Mouse (Mus musculus) G1E (cell line): ENCODE measurements at regions not wholly inside any gene's neighbourhood (a gene's known extent, or its start where the extent isn't known, plus 50 kb on each side); places are given as distances from the start of the nearest gene placed in this dataset.

Source experiments
- ATAC-seq: 2 replicates; pipeline ENCODE4 v1.8.0; 2016; ENCODE audit warnings: mild to moderate bottlenecking; ENCODE audit not compliant: insufficient number of reproducible peaks, poor library complexity, low FRiP score, severe bottlenecking; ENCODE audit errors: extremely low read depth
- DNase-seq: peaks from one replicate; pipeline ENCODE4 v3.0.0; 2012; ENCODE audit warnings: low spot score
- H3K27me3 ChIP-seq: 2 replicates; pipeline ENCODE4 v1.6.1; 2012; ENCODE audit warnings: mild to moderate bottlenecking, low read length, inconsistent platforms; ENCODE audit not compliant: insufficient read depth
- H3K36me3 ChIP-seq: replicated peaks from 2 replicates; pipeline ENCODE3; 2012; ENCODE audit warnings: mild to moderate bottlenecking, inconsistent platforms
- H3K4me1 ChIP-seq: 2 replicates; pipeline ENCODE4 v1.6.1; 2012; ENCODE audit warnings: low read depth, low read length, inconsistent platforms, mixed read lengths; ENCODE audit not compliant: insufficient read depth
- H3K4me3 ChIP-seq: 2 replicates; pipeline ENCODE4 v1.5.1; 2012; ENCODE audit warnings: low read depth, mild to moderate bottlenecking, inconsistent platforms, low read length, moderate library complexity, mixed read lengths
- H3K9me3 ChIP-seq: replicated peaks from 2 replicates; pipeline ENCODE4 v1.6.1; 2012; ENCODE audit warnings: inconsistent platforms
- CTCF ChIP-seq: IDR thresholded peaks from 2 replicates; pipeline ENCODE4 v1.5.1; 2012; ENCODE audit warnings: low read depth, low read length, inconsistent platforms, mixed read lengths
- GATA1 ChIP-seq: IDR thresholded peaks from 2 replicates; pipeline ENCODE4 v1.6.1; 2012; ENCODE audit warnings: borderline replicate concordance, low read length, inconsistent platforms, mixed read lengths
- GATA2 ChIP-seq: IDR thresholded peaks from 2 replicates; pipeline ENCODE4 v1.6.1; 2012; ENCODE audit warnings: low read depth, low read length, inconsistent platforms, borderline replicate concordance
- POLR2AphosphoS5 ChIP-seq: IDR thresholded peaks from 2 replicates; pipeline ENCODE4 v1.6.1; 2012; ENCODE audit warnings: low read depth, low read length, inconsistent platforms; ENCODE audit not compliant: insufficient replicate concordance
- TAL1 ChIP-seq: conservative IDR thresholded peaks from 2 replicates; pipeline ENCODE4 v1.6.1; 2012; ENCODE audit warnings: low read depth, low read length, inconsistent platforms, mixed read lengths

GRCm38 (mm10) chr6:51067332-51067731 lies 365.1 kb upstream of the Nfe2l3 start:
- no peaks in the 10 kb centered on the region for H3K36me3 ChIP-seq
- no peaks in the 10 kb centered on the region for H3K9me3 ChIP-seq
- TF ChIP-seq GATA1 = no peak
- TF ChIP-seq POLR2AphosphoS5 = no peak
- TF ChIP-seq CTCF = no peak
- TF ChIP-seq GATA2 = no peak
- no peak for TF ChIP-seq TAL1
- H3K27me3 ChIP-seq = peaks cover 5% of the 10 kb centered on the region; the same call in 1 of the 2 replicates
- DNase-seq = no peak
- H3K4me1 ChIP-seq = no peaks in the 10 kb centered on the region
- ATAC-seq = no peak
- H3K4me3 ChIP-seq = no peak overlapping the region

DNA sequence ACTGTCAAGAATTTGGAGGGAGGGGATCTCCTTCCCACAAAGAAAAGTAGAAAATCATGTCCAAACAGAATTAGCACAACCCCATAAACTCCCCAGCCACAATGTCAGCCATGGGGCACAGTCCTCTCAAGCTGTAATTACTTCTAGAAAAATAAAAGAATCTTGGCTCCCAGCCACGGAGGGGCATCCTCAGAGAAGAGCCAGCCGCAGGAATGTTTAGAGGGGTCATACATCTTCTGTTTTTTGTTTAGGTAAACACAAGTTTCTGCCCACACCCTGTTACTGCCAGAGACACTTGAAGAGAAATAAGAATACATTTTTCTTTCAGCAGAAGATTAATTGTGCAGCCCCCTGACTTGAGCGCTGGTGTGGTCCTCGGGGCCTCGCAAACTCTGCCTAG lies 362.5 kb upstream of the Nfe2l3 start:
- ATAC-seq (no peak), DNase-seq (no peak)
- no peaks in the 10 kb centered on the region for H3K9me3 ChIP-seq
- H3K4me3 ChIP-seq = no peak overlapping the region
- H3K36me3 ChIP-seq = no peaks in the 10 kb centered on the region
- TF ChIP-seq GATA2 (no peak), POLR2AphosphoS5 (no peak), CTCF (no peak), TAL1 (no peak), GATA1 (no peak)
- H3K4me1 ChIP-seq = no peaks in the 10 kb centered on the region
- H3K27me3 ChIP-seq = peaks cover 9% of the 10 kb centered on the region; the same call in 1 of the 2 replicates

- Histone ChIP-seq H3K27me3 (peaks cover 9% of the 10 kb centered on the region; the same call in 1 of the 2 replicates), H3K4me3 (no peak overlapping the region), H3K9me3 (no peaks in the 10 kb centered on the region), H3K36me3 (no peaks in the 10 kb centered on the region), H3K4me1 (no peaks in the 10 kb centered on the region)
- TF ChIP-seq GATA1 = no peak
- no peak for TF ChIP-seq CTCF
- no peak for TF ChIP-seq GATA2
- TF ChIP-seq TAL1 = no peak
- TF ChIP-seq POLR2AphosphoS5 = no peak
- no peak for DNase-seq
- no peak for ATAC-seq
Observed at GRCm38 (mm10) chr6:51071243-51071642, 361.2 kb upstream of the Nfe2l3 start.

GRCm38 (mm10) chr6:51075026-51075425 lies 357.4 kb upstream of the Nfe2l3 start:
- Histone ChIP-seq H3K9me3 (no peaks in the 10 kb centered on the region), H3K36me3 (no peaks in the 10 kb centered on the region), H3K4me1 (no peaks in the 10 kb centered on the region), H3K4me3 (no peak overlapping the region), H3K27me3 (peaks cover 11% of the 10 kb centered on the region; the same call in 1 of the 2 replicates)
- TF ChIP-seq POLR2AphosphoS5 = no peak
- no peak for TF ChIP-seq TAL1
- no peak for DNase-seq
- ATAC-seq = no peak

GRCm38 (mm10) chr6:51076861-51077768 lies 355.4 kb upstream of the Nfe2l3 start:
- TF ChIP-seq GATA2 = no peak
- no peak for TF ChIP-seq POLR2AphosphoS5
- no peak for TF ChIP-seq GATA1
- TF ChIP-seq CTCF = no peak
- no peak for TF ChIP-seq TAL1
- no peak for DNase-seq
- Histone ChIP-seq H3K27me3 (peaks cover 7% of the 10 kb centered on the region; the same call in 1 of the 2 replicates), H3K4me3 (no peak overlapping the region), H3K9me3 (no peaks in the 10 kb centered on the region), H3K36me3 (no peaks in the 10 kb centered on the region), H3K4me1 (no peaks in the 10 kb centered on the region)
- no peak for ATAC-seq

DNA sequence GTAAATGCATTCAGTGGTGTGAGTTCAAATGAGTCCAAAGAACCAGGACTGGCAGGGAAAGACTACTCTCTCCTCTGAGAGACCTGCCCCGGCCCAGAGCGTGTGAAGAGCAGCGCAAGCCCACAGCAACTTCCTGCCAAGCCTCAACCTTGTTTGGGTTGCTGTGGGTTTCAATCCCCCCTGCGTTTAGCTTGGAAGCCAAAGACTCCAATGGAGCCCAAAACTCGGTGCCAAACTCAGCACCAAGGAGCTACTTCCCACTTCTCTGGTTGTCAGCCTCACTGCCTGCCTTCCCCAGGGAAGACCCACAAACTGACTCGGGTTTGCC lies 354.7 kb upstream of the Nfe2l3 start:
- no peaks in the 10 kb centered on the region for H3K4me1 ChIP-seq
- ATAC-seq (no peak), DNase-seq (no peak)
- H3K27me3 ChIP-seq = peaks cover 7% of the 10 kb centered on the region; the same call in 1 of the 2 replicates
- TF ChIP-seq CTCF (no peak), GATA2 (no peak), GATA1 (no peak), TAL1 (no peak), POLR2AphosphoS5 (no peak)
- H3K9me3 ChIP-seq = no peaks in the 10 kb centered on the region
- no peak overlapping the region for H3K4me3 ChIP-seq
- H3K36me3 ChIP-seq = no peaks in the 10 kb centered on the region
